Mouse (Mus musculus) CH12.LX (cell line): ENCODE measurements around the gene Lrig2. TPM values are rescaled to one million over a fixed set of nuclear protein-coding genes. Genes with fewer than 3 reads are reported as not detected.

Source experiments
- DNase-seq: peaks from one replicate; pipeline ENCODE4 v3.0.0-alpha.2; 2013; ENCODE audit errors: extremely low read depth
- H3K27ac ChIP-seq: 2 replicates; pipeline ENCODE4 v1.5.1; 2012; ENCODE audit warnings: low read depth, mild to moderate bottlenecking, control low read depth, moderate library complexity; ENCODE audit not compliant: insufficient read depth
- H3K27me3 ChIP-seq: replicated peaks from 2 replicates; pipeline ENCODE3; 2012; ENCODE audit warnings: inconsistent platforms
- H3K36me3 ChIP-seq, 2 experiments: replicated peaks in 1 of 2; 2 replicates each; pipeline versions ENCODE3 to v1.6.1; 2012; ENCODE audit warnings: inconsistent platforms in 1 of 2, low read length in 1 of 2, mild to moderate bottlenecking in 1 of 2, mixed read lengths in 1 of 2, moderate library complexity in 1 of 2; ENCODE audit not compliant: control insufficient read depth in 1 of 2, insufficient read depth in 1 of 2
- H3K4me1 ChIP-seq, 2 experiments: 2 replicates each; pipeline ENCODE4 v1.6.1; 2012; ENCODE audit warnings: inconsistent platforms in 1 of 2, moderate library complexity in 1 of 2; ENCODE audit not compliant: insufficient read depth in 2 of 2, control insufficient read depth in 1 of 2
- H3K4me2 ChIP-seq: 2 replicates; pipeline ENCODE4 v1.6.1; 2012; ENCODE audit warnings: low read depth, mild to moderate bottlenecking, control low read depth; ENCODE audit not compliant: poor library complexity, insufficient read depth, severe bottlenecking
- H3K4me3 ChIP-seq, 3 experiments: fragments of 150-350 bp in 1 of 3; sonication (generic) in 1 of 3; replicated peaks in 1 of 3; 2 replicates each; pipeline versions ENCODE3 to v1.5.1; 2011 to 2012; ENCODE audit warnings: low read depth in 2 of 3, low read length in 2 of 3, mild to moderate bottlenecking in 2 of 3, moderate library complexity in 2 of 3, control low read depth in 1 of 3, improper control_type of control experiment in 1 of 3, inconsistent platforms in 1 of 3, mixed read lengths in 1 of 3; ENCODE audit not compliant: poor library complexity in 1 of 3
- H3K79me2 ChIP-seq: replicated peaks from 2 replicates; pipeline ENCODE4 v1.6.1; 2012; ENCODE audit warnings: mild to moderate bottlenecking, moderate library complexity; ENCODE audit not compliant: control insufficient read depth, poor library complexity, insufficient read depth, severe bottlenecking; ENCODE audit errors: extremely low read depth
- H3K9ac ChIP-seq: 2 replicates; pipeline ENCODE4 v1.6.1; 2012; ENCODE audit warnings: low read depth, mild to moderate bottlenecking, control low read depth, moderate library complexity; ENCODE audit not compliant: insufficient read depth
- H3K9me3 ChIP-seq: replicated peaks from 2 replicates; pipeline ENCODE3; 2012; ENCODE audit warnings: low read length, inconsistent platforms, mixed read lengths
- IRF4 ChIP-seq: IDR thresholded peaks from 2 replicates; pipeline ENCODE4 v1.6.1; 2014; ENCODE audit warnings: low read depth, mild to moderate bottlenecking, inconsistent platforms, low read length, improper control_type of control experiment
- JUN ChIP-seq: IDR thresholded peaks from 2 replicates; pipeline ENCODE4 v1.6.1; 2011; ENCODE audit warnings: low read depth, mild to moderate bottlenecking, low read length, improper control_type of control experiment, moderate library complexity; ENCODE audit not compliant: insufficient read depth
- KAT2A ChIP-seq: IDR thresholded peaks from 2 replicates; pipeline ENCODE4 v1.6.1; 2012; ENCODE audit warnings: low read length, improper control_type of control experiment, inconsistent platforms; ENCODE audit not compliant: insufficient replicate concordance
- MEF2A ChIP-seq: IDR thresholded peaks from 2 replicates; pipeline ENCODE4 v1.6.1; 2014; ENCODE audit warnings: low read depth, mild to moderate bottlenecking, inconsistent platforms, low read length, improper control_type of control experiment, borderline replicate concordance
- POLR2AphosphoS2 ChIP-seq: IDR thresholded peaks from 2 replicates; pipeline ENCODE4 v1.6.1; 2011; ENCODE audit warnings: low read depth, low read length, improper control_type of control experiment
- TCF12 ChIP-seq: IDR thresholded peaks from 2 replicates; pipeline ENCODE4 v1.6.1; 2014; ENCODE audit warnings: low read depth, mild to moderate bottlenecking, inconsistent platforms, low read length, improper control_type of control experiment
- USF1 ChIP-seq: IDR thresholded peaks from 2 replicates; pipeline ENCODE4 v1.6.1; 2014; ENCODE audit warnings: low read depth, mild to moderate bottlenecking, inconsistent platforms, low read length, improper control_type of control experiment
- ZKSCAN1 ChIP-seq: IDR thresholded peaks from 2 replicates; pipeline ENCODE4 v1.6.1; 2012; ENCODE audit warnings: low read depth, inconsistent platforms, low read length, improper control_type of control experiment, borderline replicate concordance
- dilution Hi-C: fragments of 300-500 bp; cut with MboI; formaldehyde crosslinking; loops from 2 replicates; pipeline ENCODE4 v1.14.3; 2020; ENCODE audit warnings: low sequenced_read_pairs; ENCODE audit not compliant: extremely low pct_unique_long_range_greater_than_20kb, extremely low pct_ligation_motif_present
- in situ Hi-C: fragments of 300-500 bp; cut with MboI; formaldehyde crosslinking; loops from 3 replicates; pipeline ENCODE4 v1.14.3; 2019; ENCODE audit warnings: low sequenced_read_pairs, low pct_ligation_motif_present, low pct_unique_long_range_greater_than_20kb, mixed read lengths
- polyA plus RNA-seq: library from polyadenylated mRNA; unstranded; fragments of >175 nt; gene quantifications from 2 replicates; pipeline ENCODE4 v1.2.1, GENCODE M21; 2012; ENCODE audit warnings: low read depth; ENCODE audit not compliant: insufficient read length
- total RNA-seq, 2 experiments: library from RNA; depleted of rRNA; stranded (reverse); fragments of 300-350 nt in 1 of 2; fragments of >200 nt in 1 of 2; gene quantifications; 2 replicates each; pipeline ENCODE4 v1.2.3; 2012 to 2014

The Lrig2 gene
- total and polyA plus RNA-seq, 3 experiments: 2.8 to 5.4 (median 5.1) TPM

DNA sequence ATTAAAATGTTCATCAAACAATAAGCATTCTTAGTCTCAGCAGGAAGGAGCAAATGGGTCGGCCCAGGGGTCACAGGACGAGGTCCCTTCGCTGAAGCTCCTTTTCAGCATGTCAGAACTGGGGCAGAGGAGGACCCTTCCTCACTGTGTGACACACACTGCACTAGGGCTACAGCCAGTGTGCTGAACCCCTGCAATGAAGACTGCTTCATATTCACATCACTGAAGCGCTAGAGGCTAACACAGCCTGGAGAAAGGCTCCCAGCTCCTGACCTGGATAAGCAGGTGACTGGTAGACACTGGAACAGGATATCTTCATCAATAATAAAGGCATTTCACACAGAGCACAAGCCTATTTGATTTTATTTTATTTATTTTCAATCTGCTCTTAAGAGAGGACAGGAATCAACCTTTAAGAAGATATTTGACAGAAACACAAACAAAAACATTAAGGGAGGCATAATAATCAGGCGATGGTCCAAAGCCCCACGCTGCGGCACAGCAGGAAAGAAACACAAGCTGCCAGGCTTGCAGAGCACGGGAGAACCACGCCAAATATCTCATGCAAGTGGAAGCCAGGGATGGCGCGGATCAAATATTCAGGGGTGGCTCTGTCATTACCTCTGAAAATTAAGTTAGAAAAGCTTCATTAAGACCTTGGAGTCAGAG, 115.5 kb downstream of the Lrig2 start:
- no peaks in the 10 kb centered on the region for H3K36me3 ChIP-seq
- in situ Hi-C loops: no loop called here
- peaks cover 3% of the 10 kb centered on the region for H3K9me3 ChIP-seq
- H3K79me2 ChIP-seq: no peaks in the 10 kb centered on the region
- no peak overlapping the region for H3K27ac ChIP-seq
- H3K4me3 ChIP-seq: no peak overlapping the region
- H3K9ac ChIP-seq: no peak overlapping the region
- H3K27me3 ChIP-seq: no peaks in the 10 kb centered on the region
- H3K4me2 ChIP-seq: no peak overlapping the region
- TF ChIP-seq IRF4 (no peak), TCF12 (no peak), MEF2A (no peak), USF1 (no peak), ZKSCAN1 (no peak)
- TF ChIP-seq, all 38 proteins: peak for 0
- H3K4me1 ChIP-seq: no peaks in the 10 kb centered on the region
- no peak for DNase-seq
- dilution Hi-C loops: no loop called here

DNA sequence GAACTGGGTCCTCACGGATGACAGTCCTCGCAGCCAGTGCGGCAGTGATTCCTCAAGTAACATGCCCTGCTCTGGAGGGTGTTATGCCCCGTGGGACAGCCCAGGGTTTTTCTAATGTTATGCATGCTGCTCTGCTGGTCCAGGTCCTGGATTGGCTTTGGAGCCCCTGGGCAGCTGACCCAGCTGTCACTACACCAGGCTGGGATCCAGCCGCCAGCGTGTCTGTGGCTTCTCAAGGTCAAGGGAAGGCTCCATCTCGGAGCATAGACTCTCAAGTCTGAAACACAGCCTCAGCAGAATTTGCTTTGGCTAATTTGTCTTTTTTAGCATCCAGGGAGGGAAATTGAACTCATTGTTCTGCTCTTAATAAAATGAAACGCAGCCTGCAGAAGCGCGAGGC, 121.6 kb downstream of the Lrig2 start:
- H3K9me3 ChIP-seq: peaks cover 3% of the 10 kb centered on the region
- dilution Hi-C loops (no loop called here), in situ Hi-C loops (no loop called here)
- no peaks in the 10 kb centered on the region for H3K27me3 ChIP-seq
- no peaks in the 10 kb centered on the region for H3K36me3 ChIP-seq
- no peak overlapping the region for H3K27ac ChIP-seq
- H3K79me2 ChIP-seq: no peaks in the 10 kb centered on the region
- DNase-seq: no peak
- no peaks in the 10 kb centered on the region for H3K4me1 ChIP-seq
- H3K4me3 ChIP-seq: no peak overlapping the region
- H3K9ac ChIP-seq: no peak overlapping the region
- no peak for TF ChIP-seq KAT2A
- TF ChIP-seq, all 38 proteins: peak for 0
- no peak overlapping the region for H3K4me2 ChIP-seq

DNA sequence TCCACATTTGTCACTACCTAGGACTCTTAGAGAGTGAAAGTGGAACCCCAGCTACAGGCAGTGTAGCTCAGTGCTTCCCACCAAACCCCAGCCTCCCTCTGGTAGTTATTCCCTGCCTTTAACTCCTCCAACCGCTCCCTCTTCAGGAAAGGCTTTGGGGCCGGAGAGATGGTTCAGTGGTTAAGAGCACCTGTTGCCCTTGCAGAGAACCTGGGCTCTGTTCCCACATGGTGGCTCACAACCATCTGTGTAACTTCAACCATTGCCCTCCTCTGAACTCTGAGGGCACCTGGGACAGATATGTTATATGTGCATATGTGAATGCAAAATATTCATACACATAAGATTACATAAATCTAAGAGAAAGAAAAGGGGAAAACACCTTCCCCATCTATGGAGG, 122.3 kb downstream of the Lrig2 start:
- dilution Hi-C loops: no loop called here
- no peaks in the 10 kb centered on the region for H3K79me2 ChIP-seq
- no peak overlapping the region for H3K4me2 ChIP-seq
- in situ Hi-C loops: no loop called here
- H3K27ac ChIP-seq: no peak overlapping the region
- no peak for TF ChIP-seq JUN
- no peak for TF ChIP-seq IRF4
- TF ChIP-seq POLR2AphosphoS2: no peak
- DNase-seq: no peak
- no peaks in the 10 kb centered on the region for H3K27me3 ChIP-seq
- no peak overlapping the region for H3K4me3 ChIP-seq
- H3K4me1 ChIP-seq: no peaks in the 10 kb centered on the region
- H3K9me3 ChIP-seq: peaks cover 3% of the 10 kb centered on the region
- no peaks in the 10 kb centered on the region for H3K36me3 ChIP-seq
- no peak overlapping the region for H3K9ac ChIP-seq
